In the genomic region with DNA sequence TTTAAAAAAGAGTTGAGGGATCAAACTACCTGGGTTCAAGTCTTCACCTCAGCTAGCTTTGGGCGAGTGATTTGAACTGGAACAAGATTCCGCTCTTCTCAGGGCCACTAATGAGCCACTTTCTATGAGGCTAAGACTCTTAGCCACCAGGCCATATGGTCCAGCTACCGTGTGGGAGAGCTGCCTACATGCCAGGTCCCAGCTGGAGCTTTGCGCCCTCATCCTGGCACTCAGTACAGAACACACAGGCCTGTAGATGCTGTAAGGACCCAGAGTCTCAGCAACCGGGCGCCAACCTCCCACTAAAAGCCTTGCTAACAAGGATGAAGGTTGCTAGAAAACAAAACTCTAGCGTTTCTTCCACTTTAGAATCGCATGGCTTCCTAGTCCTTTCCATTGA, we compare ENCODE assay signal across 20 mouse cellular contexts. TPM values are rescaled to one million over a fixed set of nuclear protein-coding genes. Genes with fewer than 3 reads are reported as not detected.
DNase-seq lines count a peak whose midpoint lies in the region; ATAC-seq lines count a peak whose summit lies in the region.
"Had no signal": no experiment of that assay in that cellular context is flagged by ENCODE, and none has a peak within 500 bp of the region (broad histone marks: within the 10 kb centered on the region; RNA-seq: fewer than 3 reads in every experiment).

No protein-coding gene starts in this region.

- no peak overlapping the region for H3K4me3 ChIP-seq in forebrain, embryonic 14.5 days (ENCODE audit: low read depth, low read length)
- no peak overlapping the region for H3K4me3 ChIP-seq in forebrain, embryonic 15.5 days
- H3K4me3 ChIP-seq in forebrain, embryonic 11.5 days (ENCODE audit: low read depth, low read length): no peak overlapping the region
- H3K4me3 ChIP-seq: forebrain, embryonic 12.5 days; left cerebral cortex, adult 2 months; neural tube, embryonic 13.5 days had no signal

- no peaks in the 10 kb centered on the region for H3K9me3 ChIP-seq in forebrain, embryonic 14.5 days (replicated peaks; ENCODE audit: control insufficient read depth, low read length)
- no peaks in the 10 kb centered on the region for H3K9me3 ChIP-seq in forebrain, embryonic 15.5 days
- H3K9me3 ChIP-seq in forebrain, embryonic 11.5 days (ENCODE audit: control insufficient read depth, low read length): no peaks in the 10 kb centered on the region
- H3K9me3 ChIP-seq: forebrain, embryonic 12.5 days; neural tube, embryonic 13.5 days had no signal

- H3K4me1 ChIP-seq in forebrain, embryonic 14.5 days (ENCODE audit: control insufficient read depth, insufficient read depth, low read length): no peaks in the 10 kb centered on the region
- no peaks in the 10 kb centered on the region for H3K4me1 ChIP-seq in forebrain, embryonic 15.5 days
- no peaks in the 10 kb centered on the region for H3K4me1 ChIP-seq in forebrain, embryonic 11.5 days (replicated peaks; ENCODE audit: control insufficient read depth, insufficient read depth, low read length)
- H3K4me1 ChIP-seq: forebrain, embryonic 12.5 days; neural tube, embryonic 13.5 days had no signal

- H3K9ac ChIP-seq in forebrain, embryonic 14.5 days (ENCODE audit: low read length): no peak overlapping the region
- no peak overlapping the region for H3K9ac ChIP-seq in forebrain, embryonic 15.5 days (replicated peaks)
- H3K9ac ChIP-seq in forebrain, embryonic 11.5 days (ENCODE audit: low read length): no peak overlapping the region
- H3K9ac ChIP-seq: forebrain, embryonic 12.5 days; liver, postnatal 0 days; neural tube, embryonic 13.5 days had no signal

- H3K36me3 ChIP-seq in forebrain, embryonic 14.5 days (ENCODE audit: control insufficient read depth, insufficient read depth, low read length): peaks cover 36% of the 10 kb centered on the region
- peaks cover 13% of the 10 kb centered on the region for H3K36me3 ChIP-seq in forebrain, embryonic 15.5 days
- no peaks in the 10 kb centered on the region for H3K36me3 ChIP-seq in forebrain, embryonic 11.5 days (ENCODE audit: control insufficient read depth, insufficient read depth, low read length)

- H3K27me3 ChIP-seq in forebrain, embryonic 14.5 days (replicated peaks; ENCODE audit: control insufficient read depth, insufficient read depth, low read length): no peaks in the 10 kb centered on the region
- no peaks in the 10 kb centered on the region for H3K27me3 ChIP-seq in forebrain, embryonic 15.5 days
- H3K27me3 ChIP-seq in forebrain, embryonic 11.5 days (ENCODE audit: control insufficient read depth, insufficient read depth, low read length): no peaks in the 10 kb centered on the region
- H3K27me3 ChIP-seq: forebrain, embryonic 12.5 days; neural tube, embryonic 13.5 days had no signal

- no peak overlapping the region for H3K4me2 ChIP-seq in forebrain, embryonic 14.5 days (ENCODE audit: low read length)
- no peak overlapping the region for H3K4me2 ChIP-seq in forebrain, embryonic 15.5 days (replicated peaks)
- no peak overlapping the region for H3K4me2 ChIP-seq in forebrain, embryonic 11.5 days (ENCODE audit: low read depth, low read length, severe bottlenecking)
- H3K4me2 ChIP-seq: forebrain, embryonic 12.5 days; neural tube, embryonic 13.5 days had no signal

- H3K27ac ChIP-seq in forebrain, embryonic 14.5 days (ENCODE audit: low read depth, low read length): no peak overlapping the region
- no peak overlapping the region for H3K27ac ChIP-seq in forebrain, embryonic 15.5 days (replicated peaks)
- H3K27ac ChIP-seq in forebrain, embryonic 11.5 days (ENCODE audit: low read depth, low read length): no peak overlapping the region
- H3K27ac ChIP-seq: forebrain, embryonic 12.5 days; kidney, postnatal 0 days; left cerebral cortex, adult 2 months; neural tube, embryonic 13.5 days had no signal

- 91% methylated on average over 8 of the region's 8 CpGs for WGBS in forebrain, embryonic 14.5 days
- WGBS in forebrain, embryonic 15.5 days: 88% methylated on average over 8 of the region's 8 CpGs
- 92% methylated on average over 8 of the region's 8 CpGs for WGBS in forebrain, embryonic 11.5 days

- no peak for ATAC-seq in forebrain, embryonic 14.5 days
- ATAC-seq in forebrain, embryonic 15.5 days (replicated peaks): no peak
- ATAC-seq in forebrain, embryonic 11.5 days (replicated peaks; ENCODE audit: low FRiP score): no peak
- ATAC-seq: hindbrain, embryonic 16.5 days; intestine, postnatal 0 days; liver, postnatal 0 days had no signal

- DNase-seq in forebrain, embryonic 14.5 days (ENCODE audit: low spot score): peak; percentile 3
- DNase-seq in retina, postnatal 1 day: peak; percentile 13
- no peak for DNase-seq in retina, embryonic 14.5 days (ENCODE audit: low spot score)
- DNase-seq in cerebellum, postnatal 36 days: peak; percentile 85 to 87
- no peak for DNase-seq in natural killer cell, adult 2 months (ENCODE audit: low spot score in 2 of 2)
- no peak for DNase-seq in spleen, postnatal 10 days (ENCODE audit: low spot score in 2 of 2)
- no peak for DNase-seq in forebrain, embryonic 11.5 days (ENCODE audit: low spot score)
- DNase-seq: adrenal gland, adult 8-10 months; heart, postnatal 4 days; liver; liver, postnatal 0 days; lung, postnatal 14 days; thymus, postnatal 25 days had no signal

RNA-seq across cellular contexts. Expression of a gene that starts 13.8 kb away (rescaled TPM):
- 5.5 and 5.7 TPM in 2 replicates for polyA plus RNA-seq in forebrain, embryonic 14.5 days (2014; fragmentation: Nextera tagmentation; extraction: Ambion mirVana)
- polyA plus RNA-seq in forebrain, embryonic 15.5 days (2015; fragmentation: Nextera tagmentation; extraction: Ambion mirVana): 8.5 and 8.7 TPM in 2 replicates
- polyA plus RNA-seq in forebrain, embryonic 11.5 days (2014; fragmentation: Nextera tagmentation; extraction: Ambion mirVana): 9.5 and 11.1 TPM in 2 replicates

RNA-seq across cellular contexts. Expression of a gene that starts 31.3 kb away (rescaled TPM):
- 12.5 and 16.1 TPM in 2 replicates for polyA plus RNA-seq in forebrain, embryonic 14.5 days (2014; fragmentation: Nextera tagmentation; extraction: Ambion mirVana)
- 24.5 and 25.8 TPM in 2 replicates for polyA plus RNA-seq in forebrain, embryonic 15.5 days (2015; fragmentation: Nextera tagmentation; extraction: Ambion mirVana)
- polyA plus RNA-seq in forebrain, embryonic 11.5 days (2014; fragmentation: Nextera tagmentation; extraction: Ambion mirVana): 16.0 and 16.5 TPM in 2 replicates

RNA-seq across cellular contexts. Expression of a gene that starts 41.9 kb away (rescaled TPM):
- polyA plus RNA-seq in forebrain, embryonic 14.5 days (2014; fragmentation: Nextera tagmentation; extraction: Ambion mirVana): 98.5 and 111 TPM in 2 replicates
- polyA plus RNA-seq in forebrain, embryonic 15.5 days (2015; fragmentation: Nextera tagmentation; extraction: Ambion mirVana): 121 TPM in 2 replicates
- polyA plus RNA-seq in forebrain, embryonic 11.5 days (2014; fragmentation: Nextera tagmentation; extraction: Ambion mirVana): 231 and 232 TPM in 2 replicates

RNA-seq across cellular contexts. Expression of a gene that starts 42.0 kb away (rescaled TPM):
- polyA plus RNA-seq in forebrain, embryonic 14.5 days (2014; fragmentation: Nextera tagmentation; extraction: Ambion mirVana): 56.1 and 61.5 TPM in 2 replicates
- 67.1 and 70.0 TPM in 2 replicates for polyA plus RNA-seq in forebrain, embryonic 15.5 days (2015; fragmentation: Nextera tagmentation; extraction: Ambion mirVana)
- 63.9 and 64.3 TPM in 2 replicates for polyA plus RNA-seq in forebrain, embryonic 11.5 days (2014; fragmentation: Nextera tagmentation; extraction: Ambion mirVana)

Comparison
In these comparisons a context has a peak if more than half of its experiments do, and no peak if none do; other contexts are left out.
1. DNase-seq: peak in forebrain, embryonic 14.5 days (single experiment), retina, postnatal 1 day (single experiment) and cerebellum, postnatal 36 days (2 of 2); none in retina, embryonic 14.5 days (single experiment), natural killer cell, adult 2 months (0 of 2), spleen, postnatal 10 days (0 of 2) and forebrain, embryonic 11.5 days (single experiment).